Mouse (Mus musculus) hindbrain, embryonic 12.5 days (tissue): ENCODE measurements at regions not wholly inside any gene's neighbourhood (a gene's known extent, or its start where the extent isn't known, plus 50 kb on each side); places are given as distances from the start of the nearest gene placed in this dataset.

Experiments
- ATAC-seq: fragments of 200-750 bp; cut with Nextera tagmentation; 2 replicates; pipeline ENCODE4 v1.8.0; 2017; ENCODE audit warnings: moderate TSS enrichment; ENCODE audit not compliant: low FRiP score
- H3K27ac ChIP-seq: fragments of 300-500 bp; sonication (generic); 2 replicates; pipeline ENCODE4 v1.5.1; 2016; ENCODE audit warnings: mild to moderate bottlenecking
- H3K27me3 ChIP-seq: fragments of 300-500 bp; sonication (generic); 2 replicates; pipeline ENCODE4 v1.6.1; 2016; ENCODE audit warnings: mild to moderate bottlenecking
- H3K36me3 ChIP-seq: fragments of 300-500 bp; sonication (generic); 2 replicates; pipeline ENCODE4 v1.6.1; 2016; ENCODE audit warnings: mild to moderate bottlenecking
- H3K4me1 ChIP-seq: fragments of 300-500 bp; sonication (generic); 2 replicates; pipeline ENCODE4 v1.6.1; 2016
- H3K4me2 ChIP-seq: fragments of 300-500 bp; sonication (generic); replicated peaks from 2 replicates; pipeline ENCODE4 v1.6.1; 2016; ENCODE audit warnings: mild to moderate bottlenecking
- H3K4me3 ChIP-seq: fragments of 300-500 bp; sonication (generic); 2 replicates; pipeline ENCODE4 v1.5.1; 2016; ENCODE audit warnings: mild to moderate bottlenecking
- H3K9ac ChIP-seq: fragments of 300-500 bp; sonication (generic); 2 replicates; pipeline ENCODE4 v1.6.1; 2016; ENCODE audit warnings: mild to moderate bottlenecking, moderate library complexity
- H3K9me3 ChIP-seq: fragments of 300-500 bp; sonication (generic); replicated peaks from 2 replicates; pipeline ENCODE4 v1.6.1; 2016; ENCODE audit warnings: mild to moderate bottlenecking
- WGBS: fragments of 180-500 bp; shearing (Covaris S2); methylation state at CpG from one replicate; pipeline ENCODE4 v1.1.7; 2016; 5-methylcytosine and 5-hydroxymethylcytosine counted together

- ATAC-seq = 0 out of 2 replicates have a peak, but pooled peaks have one; percentile 40
Measured at GRCm38 (mm10) chr2:28287210-28287860, 94.5 kb downstream of the Olfm1 start.

GRCm38 (mm10) chr2:28289339-28289738 is 96.5 kb downstream of the Olfm1 start:
- no peaks in the 10 kb centered on the region for H3K9me3 ChIP-seq
- H3K27ac ChIP-seq = no peak overlapping the region
- 88% methylated on average over 6 of the region's 6 CpGs for WGBS
- ATAC-seq = no peak
- H3K4me2 ChIP-seq = no peak overlapping the region
- no peak overlapping the region for H3K4me3 ChIP-seq
- H3K9ac ChIP-seq = no peak overlapping the region
- H3K36me3 ChIP-seq = no peaks in the 10 kb centered on the region
- H3K4me1 ChIP-seq = peaks cover 15% of the 10 kb centered on the region
- no peaks in the 10 kb centered on the region; the same call in 1 of the 2 replicates for H3K27me3 ChIP-seq

More at GRCm38 (mm10) chr2:28287210-28287860, 94.5 kb downstream of the Olfm1 start:
- 47% methylated on average over 10 of the region's 10 CpGs for WGBS
- Histone ChIP-seq H3K9ac (no peak overlapping the region), H3K4me2 (no peak overlapping the region), H3K4me1 (peaks cover 15% of the 10 kb centered on the region), H3K36me3 (no peaks in the 10 kb centered on the region), H3K27me3 (no peaks in the 10 kb centered on the region; the same call in 1 of the 2 replicates), H3K4me3 (no peak overlapping the region), H3K27ac (0 out of 2 replicates have a peak overlapping the region, but pooled peaks have one; percentile 14), H3K9me3 (no peaks in the 10 kb centered on the region)

- WGBS = 70% methylated on average over 11 of the region's 11 CpGs
Measured at GRCm38 (mm10) chr2:28289860-28290471, 97.2 kb downstream of the Olfm1 start.

GRCm38 (mm10) chr2:28294509-28294908 is 101.7 kb downstream of the Olfm1 start:
- ATAC-seq = 0 out of 2 replicates have a peak, but pooled peaks have one; percentile 41
- WGBS = 48% methylated on average over 7 of the region's 7 CpGs
- Histone ChIP-seq H3K4me2 (0 out of 2 replicates have a peak overlapping the region, but pooled peaks have one; percentile 2), H3K9ac (no peak overlapping the region), H3K27me3 (0 out of 2 replicates have a peak, but pooled peaks cover 2% of the 10 kb centered on the region), H3K36me3 (no peaks in the 10 kb centered on the region), H3K4me3 (no peak overlapping the region), H3K4me1 (peaks cover 28% of the 10 kb centered on the region), H3K27ac (peak overlapping the region; percentile 70; the same call in 1 of the 2 replicates), H3K9me3 (no peaks in the 10 kb centered on the region)

More at GRCm38 (mm10) chr2:28289860-28290471, 97.2 kb downstream of the Olfm1 start:
- Histone ChIP-seq H3K9me3 (no peaks in the 10 kb centered on the region), H3K4me2 (no peak overlapping the region), H3K9ac (no peak overlapping the region), H3K4me3 (no peak overlapping the region), H3K36me3 (no peaks in the 10 kb centered on the region), H3K4me1 (peaks cover 21% of the 10 kb centered on the region), H3K27ac (no peak overlapping the region), H3K27me3 (no peaks in the 10 kb centered on the region; the same call in 1 of the 2 replicates)
- no peak for ATAC-seq

- Histone ChIP-seq H3K4me3 (no peak overlapping the region), H3K36me3 (no peaks in the 10 kb centered on the region), H3K4me1 (peaks cover 24% of the 10 kb centered on the region), H3K9me3 (no peaks in the 10 kb centered on the region), H3K27ac (peak overlapping the region; percentile 70), H3K4me2 (no peak overlapping the region), H3K27me3 (peaks cover 2% of the 10 kb centered on the region; the same call in 1 of the 2 replicates), H3K9ac (no peak overlapping the region)
- WGBS = 28% methylated on average over 12 of the region's 12 CpGs
- peak; percentile 84 for ATAC-seq
Measured at GRCm38 (mm10) chr2:28296183-28296582, 103.4 kb downstream of the Olfm1 start.

- no peak overlapping the region for H3K9ac ChIP-seq
- 0 out of 2 replicates have a peak overlapping the region, but pooled peaks have one; percentile 12 for H3K27ac ChIP-seq
- ATAC-seq = no peak
- no peak overlapping the region for H3K4me3 ChIP-seq
- H3K4me1 ChIP-seq = peaks cover 24% of the 10 kb centered on the region
- H3K9me3 ChIP-seq = no peaks in the 10 kb centered on the region
- WGBS = 63% methylated on average over 6 of the region's 6 CpGs
- peaks cover 2% of the 10 kb centered on the region; the same call in 1 of the 2 replicates for H3K27me3 ChIP-seq
- no peak overlapping the region for H3K4me2 ChIP-seq
- no peaks in the 10 kb centered on the region for H3K36me3 ChIP-seq
Measured at GRCm38 (mm10) chr2:28298738-28299137, 105.9 kb downstream of the Olfm1 start.

GRCm38 (mm10) chr2:28299346-28299745 is 106.6 kb downstream of the Olfm1 start:
- Histone ChIP-seq H3K4me3 (no peak overlapping the region), H3K4me1 (peaks cover 24% of the 10 kb centered on the region), H3K36me3 (no peaks in the 10 kb centered on the region), H3K9me3 (no peaks in the 10 kb centered on the region), H3K4me2 (no peak overlapping the region), H3K27ac (no peak overlapping the region), H3K27me3 (peaks cover 2% of the 10 kb centered on the region; the same call in 1 of the 2 replicates), H3K9ac (no peak overlapping the region)
- 78% methylated on average over 2 of the region's 2 CpGs for WGBS
- no peak for ATAC-seq

- Histone ChIP-seq H3K27ac (no peak overlapping the region), H3K4me2 (no peak overlapping the region), H3K27me3 (no peaks in the 10 kb centered on the region; the same call in 1 of the 2 replicates), H3K4me3 (no peak overlapping the region), H3K36me3 (no peaks in the 10 kb centered on the region), H3K4me1 (peaks cover 6% of the 10 kb centered on the region), H3K9me3 (no peaks in the 10 kb centered on the region), H3K9ac (no peak overlapping the region)
- WGBS = 73% methylated on average over 4 of the region's 4 CpGs
- no peak for ATAC-seq
Measured at GRCm38 (mm10) chr2:28301313-28301712, 108.5 kb downstream of the Olfm1 start.

GRCm38 (mm10) chr2:28303936-28304335 is 111.1 kb downstream of the Olfm1 start:
- WGBS = 82% methylated on average over 5 of the region's 5 CpGs
- no peak for ATAC-seq

GRCm38 (mm10) chr2:28304712-28305111 is 111.9 kb downstream of the Olfm1 start:
- ATAC-seq = no peak
- Histone ChIP-seq H3K4me3 (no peak overlapping the region), H3K27me3 (no peaks in the 10 kb centered on the region; the same call in 1 of the 2 replicates), H3K27ac (no peak overlapping the region), H3K4me2 (no peak overlapping the region), H3K36me3 (no peaks in the 10 kb centered on the region), H3K4me1 (no peaks in the 10 kb centered on the region), H3K9ac (no peak overlapping the region), H3K9me3 (no peaks in the 10 kb centered on the region)
- 13% methylated on average over 3 of the region's 3 CpGs for whole genome bisulfite sequencing

More at GRCm38 (mm10) chr2:28303936-28304335, 111.1 kb downstream of the Olfm1 start:
- Histone ChIP-seq H3K4me2 (no peak overlapping the region), H3K36me3 (no peaks in the 10 kb centered on the region), H3K27ac (no peak overlapping the region), H3K9me3 (no peaks in the 10 kb centered on the region), H3K4me3 (no peak overlapping the region), H3K27me3 (no peaks in the 10 kb centered on the region; the same call in 1 of the 2 replicates), H3K4me1 (no peaks in the 10 kb centered on the region), H3K9ac (no peak overlapping the region)

GRCm38 (mm10) chr2:28309122-28309521 is 116.3 kb downstream of the Olfm1 start:
- H3K9ac ChIP-seq = no peak overlapping the region
- H3K27ac ChIP-seq = no peak overlapping the region
- WGBS = 88% methylated on average over 5 of the region's 5 CpGs
- H3K4me2 ChIP-seq = no peak overlapping the region
- no peaks in the 10 kb centered on the region for H3K27me3 ChIP-seq
- ATAC-seq = no peak
- H3K9me3 ChIP-seq = no peaks in the 10 kb centered on the region
- H3K36me3 ChIP-seq = no peaks in the 10 kb centered on the region
- no peaks in the 10 kb centered on the region for H3K4me1 ChIP-seq
- H3K4me3 ChIP-seq = no peak overlapping the region

GRCm38 (mm10) chr2:28312212-28312611 is 119.4 kb downstream of the Olfm1 start:
- Histone ChIP-seq H3K4me1 (no peaks in the 10 kb centered on the region), H3K9me3 (no peaks in the 10 kb centered on the region), H3K27me3 (no peaks in the 10 kb centered on the region), H3K36me3 (no peaks in the 10 kb centered on the region), H3K4me3 (no peak overlapping the region), H3K27ac (no peak overlapping the region), H3K4me2 (no peak overlapping the region), H3K9ac (no peak overlapping the region)
- WGBS = 86% methylated on average over 6 of the region's 6 CpGs
- no peak for ATAC-seq
